Mouse (Mus musculus) common myeloid progenitor, adult 5-6 weeks (primary cell): Measurements from ENCODE around the gene Kcnj9. TPM values are rescaled to one million over a fixed set of nuclear protein-coding genes. Genes with fewer than 3 reads are reported as not detected.

Source experiments
- ATAC-seq: replicated peaks from 2 replicates; pipeline ENCODE4 v1.8.0; 2016; ENCODE audit warnings: low read depth, mild to moderate bottlenecking, moderate TSS enrichment, inconsistent platforms; ENCODE audit not compliant: poor library complexity, severe bottlenecking
- total RNA-seq: library from RNA; stranded (forward); fragments of 200-1000, 187-1606 nt; gene quantifications from 2 replicates; pipeline ENCODE4 v1.2.3, GENCODE M21; 2017

Gene Kcnj9
- total RNA-seq, 1 experiment from 2014 or later: not detected

DNA sequence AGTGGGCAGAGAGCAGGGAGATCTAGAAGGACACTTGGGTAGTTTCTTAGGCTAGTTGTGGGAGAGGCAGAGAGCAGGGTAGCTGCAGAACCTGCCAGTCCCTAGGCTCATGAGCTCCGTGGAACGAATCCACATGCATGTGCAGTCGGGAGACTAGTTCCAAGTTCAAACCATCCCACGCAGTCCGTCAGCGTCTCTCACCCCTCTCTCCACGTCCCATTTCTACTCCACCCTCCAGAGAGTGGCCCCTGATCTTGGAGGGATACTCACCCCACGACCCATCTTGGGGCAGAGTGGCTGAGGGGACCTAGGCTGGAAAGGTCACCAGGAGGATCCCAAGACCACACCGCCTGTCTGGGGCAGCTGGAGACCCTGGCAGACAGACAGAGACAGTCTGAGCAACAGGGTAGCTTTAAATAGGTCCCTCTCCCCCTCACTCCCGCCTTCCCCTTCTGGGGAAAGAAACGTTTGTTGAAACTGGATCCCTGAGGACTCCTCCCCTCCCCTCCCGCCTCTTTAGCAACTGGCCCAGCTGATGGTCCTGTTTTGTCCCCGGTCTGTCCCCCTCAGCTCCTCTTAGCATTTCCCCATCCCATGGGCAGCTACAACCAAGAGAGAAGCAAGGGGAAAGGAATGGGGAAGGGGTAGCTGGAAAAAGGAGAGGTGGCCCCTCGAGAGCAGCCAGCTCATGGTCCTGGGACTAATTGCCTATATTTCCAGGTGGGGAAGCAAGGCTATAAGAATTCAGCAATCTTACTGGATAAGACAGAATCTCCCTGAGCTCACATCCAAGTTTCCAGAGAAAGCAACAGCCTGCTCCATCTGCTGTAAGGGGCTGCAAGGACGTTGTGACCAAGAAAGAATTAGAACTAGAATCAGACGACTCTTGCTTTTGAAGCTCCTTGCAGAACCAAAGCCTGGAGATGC is 31.2 kb downstream of the Kcnj9 start, which contains the start of gene Atp1a2:
Gene Atp1a2, minus strand, starts transcription at position 454 of the 927 bp plus-strand sequence.
- no peak for ATAC-seq

- ATAC-seq: no peak
Observed at GRCm38 (mm10) chr1:172296816-172297510, 32.2 kb downstream of the Kcnj9 start.

DNA sequence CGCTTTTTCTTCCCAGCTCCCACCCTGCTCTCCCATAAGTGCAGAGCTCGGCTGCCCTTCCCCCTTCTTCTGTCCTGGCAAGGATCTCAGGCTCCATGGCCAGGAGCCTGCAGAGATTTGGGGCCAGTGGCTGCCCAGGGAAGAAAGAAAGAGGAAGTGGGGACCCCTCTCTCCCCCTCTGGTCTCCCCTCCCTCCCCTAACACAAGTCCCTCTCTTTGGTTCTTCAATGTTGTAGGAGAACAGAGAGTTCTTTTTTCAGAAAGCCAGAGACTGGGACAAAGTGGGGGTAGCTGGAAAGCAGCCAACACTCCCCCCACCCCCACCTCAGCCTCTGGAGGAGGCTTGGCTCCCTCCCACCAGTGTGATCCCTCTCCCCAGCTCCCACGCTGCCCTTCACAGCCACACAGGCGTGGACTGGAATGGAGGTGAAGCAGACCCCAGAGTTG is 33.3 kb downstream of the Kcnj9 start:
- ATAC-seq: peak; percentile 50; the same call in 1 of the 2 replicates

DNA sequence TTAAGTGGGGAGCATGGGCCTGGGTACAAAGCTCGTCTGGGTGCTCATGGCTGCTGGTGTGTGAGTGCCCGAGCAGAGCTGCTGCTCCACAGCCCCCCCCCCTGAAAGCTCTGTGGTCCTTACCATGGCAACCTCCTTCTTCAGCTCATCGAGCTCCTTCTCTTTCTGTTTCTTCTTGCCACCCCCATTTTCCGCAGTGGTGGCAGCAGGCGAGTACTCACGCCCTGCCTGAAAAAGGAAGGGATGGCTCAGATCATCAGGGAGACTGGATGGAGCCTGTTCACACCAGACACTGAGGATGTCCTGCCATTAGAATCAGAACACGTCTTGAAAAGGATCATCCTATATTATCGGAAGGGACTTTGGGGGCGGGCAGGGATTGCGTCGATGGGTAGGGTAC is 35.7 kb downstream of the Kcnj9 start:
- ATAC-seq: no peak

DNA sequence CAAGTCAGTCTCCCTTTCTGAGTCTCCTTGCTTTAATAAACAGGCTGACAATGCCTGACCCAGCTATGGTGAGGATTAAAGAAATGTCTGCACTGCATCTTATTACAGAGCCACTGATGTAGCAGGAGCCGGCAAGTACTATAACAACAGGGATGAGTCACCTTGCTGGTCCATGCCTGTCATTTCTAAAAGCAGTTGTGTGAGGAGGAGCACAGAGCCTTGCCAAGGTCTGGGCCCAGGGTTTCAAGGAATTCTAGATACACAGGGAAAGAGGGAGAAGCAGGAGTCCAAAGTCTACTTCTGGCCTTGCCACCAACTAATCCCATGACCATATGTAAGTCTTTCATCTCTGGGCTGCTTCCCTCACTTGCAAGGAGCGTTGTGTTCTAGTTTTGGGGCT is 36.2 kb downstream of the Kcnj9 start:
- ATAC-seq: no peak

- ATAC-seq: no peak
Observed at GRCm38 (mm10) chr1:172289617-172289946, 39.5 kb downstream of the Kcnj9 start.

GRCm38 (mm10) chr1:172288900-172289616 is 40.1 kb downstream of the Kcnj9 start:
- ATAC-seq: no peak

- no peak for ATAC-seq
Observed at GRCm38 (mm10) chr1:172286740-172287139, 42.4 kb downstream of the Kcnj9 start.

DNA sequence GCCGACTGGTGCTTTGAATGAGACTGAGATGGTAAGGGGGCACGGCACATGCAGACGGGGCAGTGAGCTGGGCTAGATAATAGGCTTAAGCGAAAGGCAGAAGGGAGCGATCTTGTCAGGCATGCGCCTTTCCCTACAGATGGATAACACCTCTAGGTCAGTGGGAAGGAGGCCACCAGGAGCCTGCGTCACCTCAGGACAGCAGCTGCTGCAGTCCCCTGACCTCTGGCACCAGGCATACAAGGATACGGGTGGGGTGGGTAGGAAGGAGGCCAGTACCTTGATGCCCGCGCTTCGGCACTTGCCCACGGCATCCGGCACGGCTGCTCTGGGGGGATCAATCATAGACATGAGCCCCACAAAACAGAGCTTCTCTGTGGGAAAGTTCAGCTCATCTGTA is 44.9 kb downstream of the Kcnj9 start:
- ATAC-seq: no peak

GRCm38 (mm10) chr1:172283073-172283472 is 46.0 kb downstream of the Kcnj9 start:
- no peak for ATAC-seq

DNA sequence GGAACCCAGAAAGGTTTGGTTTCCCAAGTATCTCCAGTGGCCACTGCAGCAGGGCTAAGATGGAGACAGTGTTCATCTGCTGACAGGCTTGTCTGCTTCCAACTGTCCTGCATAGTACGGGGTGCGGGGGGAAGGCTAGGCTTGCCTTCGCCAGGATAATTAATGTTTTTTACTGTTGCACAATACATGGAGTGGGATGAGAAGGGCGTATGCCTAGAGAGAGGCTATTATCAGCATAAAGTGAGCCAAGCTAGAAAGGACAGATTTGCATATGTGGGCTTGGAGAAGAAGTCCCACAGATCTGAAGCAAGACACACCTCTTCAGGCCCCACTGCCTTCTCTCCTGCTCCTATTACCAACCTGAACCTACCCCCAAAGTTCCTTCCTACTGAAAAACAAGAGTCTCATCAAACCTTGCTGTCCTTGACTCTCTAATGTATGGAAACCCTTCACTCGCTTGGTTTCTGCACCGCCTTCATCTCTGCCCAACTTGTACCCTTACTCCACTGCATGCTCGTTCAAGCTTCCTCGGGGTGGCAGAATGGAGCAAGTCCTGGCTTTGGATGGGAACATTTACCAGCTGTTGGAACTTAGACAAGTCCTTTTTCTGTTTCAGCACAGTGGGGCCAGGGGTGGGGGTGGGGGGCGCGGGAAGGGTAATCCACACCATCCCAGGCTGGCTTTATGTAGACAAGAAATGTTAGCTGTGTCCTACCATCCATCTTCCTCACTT is 47.4 kb downstream of the Kcnj9 start:
- ATAC-seq: no peak

- ATAC-seq: no peak
Observed at GRCm38 (mm10) chr1:172279768-172280509, 49.2 kb downstream of the Kcnj9 start.

GRCm38 (mm10) chr1:172278328-172278727 is 50.8 kb downstream of the Kcnj9 start:
- no peak for ATAC-seq

DNA sequence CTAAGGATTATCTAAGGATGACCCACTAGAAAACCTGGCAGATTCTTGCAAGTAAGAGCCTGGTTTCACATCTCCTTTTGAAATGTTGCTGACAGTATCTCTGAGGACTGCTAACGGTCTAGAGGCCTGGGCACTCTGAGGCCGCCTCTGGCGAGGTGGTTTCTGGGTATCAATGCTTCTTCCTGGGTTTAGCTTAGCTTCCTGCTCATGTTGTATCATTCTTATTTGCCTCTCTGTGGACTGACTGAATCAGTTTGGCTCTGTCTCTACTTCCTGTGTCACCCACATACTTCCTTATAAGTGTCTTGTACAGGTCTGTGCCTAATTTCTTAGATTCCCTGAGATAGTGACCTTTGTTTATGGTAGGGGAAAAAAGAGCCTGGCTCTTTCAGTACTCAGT is 51.9 kb downstream of the Kcnj9 start:
- ATAC-seq: peak; percentile 91

- ATAC-seq: no peak
Observed at GRCm38 (mm10) chr1:172274547-172274946, 54.6 kb downstream of the Kcnj9 start.

DNA sequence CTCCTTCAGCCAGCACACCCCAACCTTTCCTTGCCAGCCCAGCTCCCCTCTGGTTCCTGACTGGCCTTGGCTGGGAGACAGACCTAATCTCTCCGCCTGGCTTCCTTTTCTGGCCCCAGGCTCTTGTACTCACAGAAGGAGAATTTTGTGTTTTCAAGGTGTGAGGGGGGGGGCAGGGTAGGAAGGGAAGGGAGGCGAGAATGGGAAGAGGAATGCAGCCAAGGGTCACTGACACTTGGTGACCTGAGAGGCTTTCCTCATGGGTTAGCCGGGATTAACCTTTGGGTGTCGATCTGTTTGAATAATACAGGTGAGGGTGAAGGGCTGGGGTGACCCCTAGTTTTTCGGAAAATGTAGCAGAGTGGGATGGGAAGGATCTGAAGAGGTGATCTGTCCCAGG is 55.0 kb downstream of the Kcnj9 start:
- ATAC-seq: no peak

DNA sequence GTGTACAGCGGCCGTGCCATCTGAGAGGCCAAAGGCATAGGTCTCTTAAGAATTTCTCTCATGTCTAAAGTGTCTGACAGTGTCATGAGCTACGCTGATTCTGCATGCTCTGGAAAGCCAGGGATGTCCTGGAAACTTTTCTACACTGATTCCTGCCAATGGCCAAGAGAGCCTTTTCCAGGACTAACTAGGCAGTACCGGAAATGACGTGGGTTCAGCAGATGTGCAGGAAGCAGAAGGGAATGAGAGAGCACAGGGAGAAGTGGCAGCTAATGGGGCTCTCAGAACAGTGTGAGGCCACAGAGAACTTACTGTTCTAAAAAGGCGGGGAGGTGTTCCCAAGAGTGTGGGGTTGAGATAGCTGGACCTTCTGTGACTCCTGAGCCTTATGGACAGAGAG is 55.7 kb downstream of the Kcnj9 start:
- ATAC-seq: no peak

- no peak for ATAC-seq
Observed at GRCm38 (mm10) chr1:172271765-172272164, 57.4 kb downstream of the Kcnj9 start.

DNA sequence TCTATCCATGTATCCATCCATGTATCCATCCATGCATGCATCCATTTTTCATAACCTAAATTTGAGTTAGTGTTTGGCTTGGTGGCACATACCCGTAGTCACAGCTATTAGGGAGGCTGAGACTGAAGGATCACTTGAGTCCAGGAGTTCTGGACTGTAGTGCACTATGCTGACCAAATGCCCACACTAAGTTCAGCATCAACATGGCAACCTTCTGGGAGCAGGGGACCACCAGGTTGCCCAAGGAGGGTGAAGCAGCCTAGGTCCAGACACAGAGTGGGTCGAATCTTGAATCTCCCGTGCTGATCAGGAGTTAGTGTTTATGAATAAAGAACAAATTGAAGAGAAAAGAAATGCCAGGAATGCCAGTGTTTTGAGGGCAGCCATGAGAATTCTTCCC is 57.9 kb downstream of the Kcnj9 start:
- ATAC-seq: no peak
